Mouse (Mus musculus) lung, postnatal 0 days (tissue): ENCODE measurements around the gene Fbxw8.

Experiments used
- CTCF ChIP-seq: IDR thresholded peaks from 2 replicates; pipeline ENCODE4 v1.5.1; 2016; ENCODE audit warnings: antibody characterized with exemption, mild to moderate bottlenecking
- EP300 ChIP-seq: IDR thresholded peaks from 2 replicates; pipeline ENCODE4 v1.6.1; 2016; ENCODE audit warnings: antibody characterized with exemption, mild to moderate bottlenecking, control low read depth

DNA sequence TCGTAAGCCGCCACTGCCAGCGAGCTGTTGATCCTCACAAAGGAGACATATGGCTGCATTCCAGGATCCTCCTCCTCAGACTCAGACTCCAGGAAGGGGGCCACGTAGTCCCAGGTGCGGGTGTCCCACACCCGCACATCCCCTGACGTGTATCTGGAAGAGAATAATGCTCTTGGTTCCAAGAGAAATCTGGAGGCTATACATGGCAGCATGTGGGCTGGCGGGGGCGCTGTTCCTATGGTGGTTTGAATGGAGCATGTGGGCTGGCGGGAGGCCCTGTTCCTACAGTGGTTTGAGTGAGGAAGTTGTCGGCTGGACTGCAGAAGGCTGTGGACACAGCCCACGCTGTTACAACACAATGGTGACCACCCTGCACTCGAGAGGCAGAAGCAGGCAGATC, 41.6 kb downstream of the Fbxw8 start:
- TF ChIP-seq CTCF, result peak; percentile 28
- no peak for TF ChIP-seq EP300
